Mouse (Mus musculus) lung, adult 2 months (tissue): ENCODE measurements at regions not wholly inside any gene's neighbourhood (a gene's known extent, or its start where the extent isn't known, plus 50 kb on each side); places are given as distances from the start of the nearest gene placed in this dataset.

Source experiments
- CTCF ChIP-seq: fragments of 200-500 bp; IDR thresholded peaks from 2 replicates; pipeline ENCODE4 v1.5.1; 2011; ENCODE audit warnings: mild to moderate bottlenecking, low read length, control low read depth; ENCODE audit not compliant: insufficient read depth
- POLR2A ChIP-seq: fragments of 200-500 bp; IDR thresholded peaks from 2 replicates; pipeline ENCODE4 v1.6.1; 2011; ENCODE audit warnings: low read depth, mild to moderate bottlenecking, control low read depth, low read length, borderline replicate concordance; ENCODE audit errors: extremely low read depth

- no peak for TF ChIP-seq CTCF
- no peak for TF ChIP-seq POLR2A
Observed at GRCm38 (mm10) chr7:137576251-137576650, 138.8 kb downstream of the Glrx3 start.
